Mouse (Mus musculus) heart, postnatal 4 days (tissue): ENCODE measurements at regions not wholly inside any gene's neighbourhood (a gene's known extent, or its start where the extent isn't known, plus 50 kb on each side); places are given as distances from the start of the nearest gene placed in this dataset.

Experiments used
- DNase-seq: peaks from one replicate; pipeline ENCODE4 v3.0.0; 2021

DNA sequence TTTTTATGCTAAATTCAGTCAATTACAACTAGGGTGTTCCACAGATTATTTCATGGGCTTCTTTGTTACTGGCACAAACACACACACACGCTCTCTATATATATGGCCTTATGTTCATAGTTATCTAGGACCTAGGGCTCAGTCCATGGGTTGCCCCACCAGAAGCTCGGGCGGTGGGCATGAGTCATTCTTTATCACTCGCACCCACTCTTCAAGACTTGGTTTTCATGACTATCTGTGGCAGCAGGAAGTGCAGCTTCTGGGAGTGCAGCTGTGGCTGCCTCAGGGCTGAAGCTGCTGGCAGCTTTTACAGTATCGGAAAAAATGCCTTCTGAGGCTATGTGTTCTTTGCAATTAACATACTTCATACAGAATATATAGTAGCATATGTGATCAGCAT lies 198.7 kb downstream of the Ipo11 start:
- DNase-seq = no peak

DNA sequence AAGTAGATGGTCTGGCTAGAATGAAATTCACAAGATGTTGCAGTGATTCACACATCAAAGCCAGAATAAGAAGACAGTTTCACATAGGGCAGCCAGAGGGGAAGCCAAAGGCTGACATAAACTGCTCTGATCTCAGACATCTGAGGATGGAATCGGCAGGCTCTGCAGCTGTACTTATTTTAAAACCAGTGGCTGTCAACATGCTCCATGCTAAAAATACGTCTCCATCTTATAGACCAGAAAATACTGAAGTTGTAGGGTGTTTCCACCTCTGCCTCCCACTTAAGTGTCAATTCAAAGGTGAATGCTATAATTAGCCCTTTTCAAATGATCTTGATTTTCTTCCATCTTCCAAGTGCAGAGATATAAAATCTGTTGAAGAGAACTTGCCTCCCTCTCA lies 202.4 kb downstream of the Ipo11 start:
- DNase-seq = no peak

DNA sequence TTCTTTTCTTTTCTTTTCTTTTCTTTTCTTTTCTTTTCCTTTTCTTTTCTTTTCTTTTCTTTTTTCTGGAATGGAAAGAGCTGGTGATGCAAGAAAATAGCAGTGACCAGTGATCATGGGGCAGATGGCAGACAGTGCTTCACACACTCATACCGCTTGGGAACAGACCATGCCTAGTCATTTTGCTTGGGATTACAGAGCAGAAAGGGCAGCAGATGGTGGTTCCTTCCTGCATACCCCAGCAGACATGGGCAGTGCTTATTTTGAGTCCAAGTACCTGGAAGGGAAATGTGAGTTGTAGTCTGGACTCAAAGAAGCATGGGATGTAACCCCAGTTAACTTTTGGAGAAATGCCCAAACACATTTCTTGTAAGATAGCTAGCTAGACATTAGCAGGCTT lies 203.9 kb downstream of the Ipo11 start:
- no peak for DNase-seq

DNA sequence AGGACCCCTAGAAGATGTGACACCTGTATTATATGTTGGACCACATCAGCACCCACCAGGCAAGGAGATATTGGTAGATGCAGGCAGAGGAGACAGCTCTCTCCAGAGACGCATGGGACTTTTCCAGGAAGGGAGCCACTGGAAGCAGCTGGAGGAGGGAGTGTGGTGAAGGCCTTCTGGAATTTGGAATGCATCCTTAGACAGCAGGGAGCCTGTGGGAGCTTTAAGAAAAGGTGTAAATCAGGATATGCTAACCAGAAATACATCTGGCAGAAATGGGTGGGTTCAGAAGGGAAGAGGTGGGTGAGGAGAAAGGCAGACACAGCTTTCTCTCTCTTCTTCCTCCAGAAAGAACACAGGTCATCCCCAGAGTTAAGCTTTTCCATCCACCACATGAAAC lies 213.4 kb downstream of the Ipo11 start:
- DNase-seq = no peak

DNA sequence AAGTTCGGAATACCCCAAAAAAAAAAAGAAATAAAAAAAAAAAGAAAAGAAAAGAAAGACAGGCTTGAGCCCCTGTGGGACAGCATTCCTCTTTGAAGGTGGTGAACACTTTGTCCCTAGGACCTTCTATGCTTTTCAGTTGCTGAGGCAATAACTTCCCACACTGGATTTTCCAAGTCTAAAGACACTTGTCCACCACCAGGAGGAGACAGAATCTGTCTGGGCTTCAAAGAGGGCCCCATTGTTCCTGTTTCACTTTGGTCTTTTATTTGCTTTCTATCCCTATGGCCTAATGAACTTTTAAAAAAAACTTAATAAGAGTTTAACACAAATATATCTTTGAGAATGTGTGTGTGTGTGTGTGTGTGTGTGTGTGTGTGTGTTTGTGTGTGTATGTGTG lies 215.6 kb downstream of the Ipo11 start:
- DNase-seq = no peak

DNA sequence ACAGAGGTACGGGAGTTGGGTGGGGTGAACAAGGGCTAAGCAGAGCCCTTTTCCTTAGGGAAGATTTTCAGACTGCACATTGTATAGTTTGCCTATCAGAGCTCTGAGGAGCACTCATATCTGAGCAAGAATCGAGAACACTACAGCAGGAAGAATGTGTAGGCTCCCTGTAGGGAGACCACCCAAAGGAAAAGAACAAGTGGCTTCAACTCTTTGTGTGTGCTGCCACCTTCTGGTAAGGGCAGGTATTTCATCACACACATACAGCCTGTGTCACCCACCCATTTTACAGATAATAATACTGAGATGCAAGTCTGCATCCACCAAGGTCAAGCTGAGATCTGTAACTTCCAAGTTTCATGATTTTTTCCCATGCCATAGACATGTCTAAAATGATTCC lies 221.0 kb downstream of the Ipo11 start:
- DNase-seq = peak; percentile 16

DNA sequence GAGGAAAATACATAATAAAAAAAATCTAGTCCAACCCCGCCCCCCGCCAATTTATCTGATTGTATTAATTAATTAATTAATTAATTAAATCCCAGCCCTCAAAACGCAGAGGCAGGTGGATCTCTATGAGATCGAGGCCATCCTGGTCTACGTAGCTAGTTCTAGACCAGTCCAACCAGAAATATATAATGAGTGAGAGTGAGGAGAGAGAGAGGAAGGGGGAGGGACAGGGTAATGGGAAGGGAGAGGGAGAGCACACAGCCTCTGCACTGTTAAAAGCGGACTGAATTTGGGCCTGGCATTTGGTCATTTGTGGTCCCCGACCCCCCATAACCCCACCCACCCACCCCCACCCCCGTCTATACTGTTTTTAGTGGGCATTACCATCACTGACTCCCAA lies 221.5 kb downstream of the Ipo11 start:
- no peak for DNase-seq

DNA sequence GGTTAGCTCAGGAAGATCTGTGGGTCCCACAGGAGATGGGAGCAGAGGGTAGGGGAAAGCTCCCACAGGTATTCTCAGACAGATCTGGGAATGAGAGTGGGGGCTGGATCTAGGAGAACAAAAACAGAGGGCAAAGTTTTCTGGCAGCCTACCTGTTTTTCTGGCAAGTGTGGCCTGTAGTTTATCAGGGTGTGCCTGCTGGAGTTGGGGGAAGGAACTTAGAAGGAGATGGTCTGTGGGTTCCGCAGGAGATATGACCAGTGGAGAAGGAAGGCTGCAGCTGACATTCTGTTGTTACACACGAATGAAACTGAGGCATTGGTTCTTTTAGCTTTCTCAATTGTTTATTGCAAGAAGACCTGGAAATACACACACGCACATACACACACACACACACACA lies 226.2 kb downstream of the Ipo11 start:
- DNase-seq = no peak

DNA sequence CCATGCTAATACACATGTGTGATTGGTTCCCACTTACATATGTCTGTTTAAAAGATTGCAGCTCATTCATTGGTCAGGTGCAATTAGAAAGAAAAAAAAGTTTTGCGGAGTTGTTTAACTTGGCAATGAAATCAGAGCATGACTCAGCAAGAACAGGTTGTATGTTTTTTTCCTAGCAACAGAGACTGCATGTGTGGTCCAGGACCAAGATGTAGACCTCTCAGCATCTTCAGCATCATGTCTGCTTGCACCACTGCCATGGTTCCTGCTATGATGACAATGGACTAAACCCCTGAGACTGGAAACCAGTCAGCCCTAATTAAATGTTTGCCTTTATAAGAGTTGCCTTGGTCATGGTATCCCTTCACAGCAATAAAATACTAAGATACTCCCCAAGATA lies 236.4 kb downstream of the Ipo11 start:
- DNase-seq = no peak

DNA sequence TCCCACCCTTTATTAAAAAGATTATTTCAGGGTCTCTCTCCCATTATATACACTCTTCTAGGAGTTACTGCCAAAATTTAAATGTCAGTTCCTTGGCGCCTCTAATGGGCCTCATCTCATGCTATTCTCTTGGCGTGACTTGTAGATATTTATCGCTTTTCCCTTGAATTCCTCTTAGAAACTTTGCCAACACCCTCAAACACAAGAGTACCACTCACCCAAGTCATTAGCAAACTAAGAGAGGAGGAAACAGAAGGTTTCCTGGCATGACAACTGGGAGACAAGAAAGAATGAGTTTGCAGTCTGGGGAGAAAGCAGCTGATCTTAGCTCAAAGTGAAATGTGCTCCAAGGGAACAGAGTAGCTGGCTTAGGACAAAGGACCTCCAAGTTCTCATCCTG lies 236.8 kb downstream of the Ipo11 start:
- DNase-seq = no peak

DNA sequence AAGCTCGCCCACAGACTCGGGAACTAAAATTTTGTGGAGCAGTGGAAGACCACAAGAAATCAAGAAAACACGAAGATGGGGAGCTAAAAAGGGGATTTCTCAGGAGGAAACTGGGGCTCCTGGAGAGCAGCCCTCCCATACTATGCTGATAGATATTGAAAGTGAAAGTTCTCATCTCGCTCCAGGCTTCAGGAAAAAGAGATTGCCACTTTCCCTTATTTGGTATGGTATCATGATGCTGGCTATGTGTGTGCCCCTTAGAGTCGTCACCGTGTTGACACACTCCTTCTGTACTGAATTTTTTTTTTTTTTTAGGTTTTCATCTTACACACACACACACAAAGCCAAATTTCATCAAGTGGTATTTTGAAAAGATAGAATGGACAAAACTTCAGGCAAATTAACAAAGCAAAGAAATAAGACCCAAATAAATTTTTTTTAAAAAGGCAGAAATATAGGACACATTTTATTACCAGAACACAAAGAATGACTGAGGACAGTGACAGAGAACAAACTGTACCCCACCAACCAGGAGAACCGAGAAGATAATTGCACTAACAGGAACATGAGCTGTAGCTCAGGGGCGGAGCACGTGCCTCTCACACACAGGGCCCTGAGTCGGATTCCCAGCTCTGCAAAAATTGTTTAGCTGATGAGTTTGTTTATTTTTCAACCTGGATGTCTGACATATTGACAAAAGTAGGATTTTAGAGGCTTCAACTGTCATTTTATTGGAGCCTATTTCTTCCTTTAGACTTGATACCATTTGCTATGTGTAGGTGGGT lies 244.8 kb downstream of the Ipo11 start:
- DNase-seq = no peak

DNA sequence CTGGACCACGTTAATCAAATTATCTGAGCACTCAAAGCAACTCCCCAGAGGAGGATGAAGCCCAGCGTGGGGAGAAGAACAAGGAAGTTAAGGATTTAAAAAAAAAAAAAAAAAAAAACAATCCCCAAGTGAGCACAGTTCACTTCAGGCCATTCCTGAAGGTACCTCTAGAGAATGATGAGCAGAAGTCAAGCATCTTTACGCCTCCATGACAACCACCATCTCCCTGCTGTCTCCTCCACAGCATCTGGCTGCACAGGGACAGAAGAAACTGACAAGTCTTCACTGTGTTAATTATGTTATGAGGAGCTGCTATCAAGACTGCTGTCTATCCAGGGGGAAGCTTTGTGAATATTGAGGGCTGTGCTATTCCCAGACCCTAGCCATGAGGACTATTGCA lies 246.6 kb downstream of the Ipo11 start:
- DNase-seq = no peak

DNA sequence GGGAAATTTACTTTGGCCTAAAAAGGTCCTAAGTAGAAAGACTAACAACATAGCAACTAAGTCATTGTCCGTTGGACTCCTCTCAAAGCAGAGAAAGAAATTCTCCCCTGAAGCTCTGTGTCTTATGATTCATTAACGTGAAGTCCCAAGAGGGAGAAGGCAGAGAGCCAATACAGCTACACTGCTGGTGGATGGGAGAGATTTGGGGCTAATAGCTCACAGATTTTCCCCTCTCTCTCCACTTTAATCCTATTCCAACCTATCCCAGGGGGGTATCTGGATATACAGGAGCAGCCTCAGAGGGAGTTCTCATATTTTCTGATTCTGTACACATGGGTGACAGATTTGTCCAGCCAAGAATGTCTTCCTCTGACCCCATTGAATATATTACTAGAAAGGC lies 247.1 kb downstream of the Ipo11 start:
- no peak for DNase-seq

DNA sequence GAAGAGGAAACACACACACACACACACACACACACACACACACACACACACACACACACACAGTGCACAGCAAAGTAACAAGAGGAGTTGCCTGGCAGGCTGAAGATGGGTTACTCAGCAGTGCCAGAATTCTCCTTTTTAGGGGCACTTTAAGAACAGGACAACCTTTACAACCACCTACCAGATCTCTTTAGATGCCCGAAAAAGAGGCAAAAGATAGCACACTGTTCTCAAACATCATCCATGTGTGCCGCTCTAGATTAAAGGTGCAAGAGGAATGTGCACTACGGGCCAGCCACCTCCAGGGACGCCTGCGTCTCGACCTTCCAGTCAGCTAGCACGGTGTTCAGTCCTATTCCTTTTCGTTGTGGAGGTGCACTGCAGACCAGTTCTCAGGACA lies 247.7 kb downstream of the Ipo11 start:
- DNase-seq = no peak

DNA sequence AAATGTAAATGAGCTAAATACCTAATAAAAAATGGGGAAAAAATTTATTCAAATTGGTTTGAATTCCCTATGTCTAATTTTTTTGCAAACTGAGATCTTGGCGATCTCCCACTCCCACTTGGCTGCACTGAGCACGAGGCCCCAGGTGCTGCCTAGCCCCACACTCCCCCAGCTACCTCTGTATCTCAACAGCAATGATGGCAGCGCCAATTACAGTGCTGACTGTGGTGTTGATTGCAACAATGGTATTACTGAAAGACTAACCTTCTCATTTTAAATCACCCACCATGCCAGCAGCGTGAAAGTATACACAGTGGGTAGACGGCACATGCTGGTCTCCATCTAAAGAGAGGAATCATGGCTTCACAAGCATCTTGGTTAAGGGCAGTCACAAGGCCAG lies 267.1 kb downstream of the Ipo11 start:
- no peak for DNase-seq

DNA sequence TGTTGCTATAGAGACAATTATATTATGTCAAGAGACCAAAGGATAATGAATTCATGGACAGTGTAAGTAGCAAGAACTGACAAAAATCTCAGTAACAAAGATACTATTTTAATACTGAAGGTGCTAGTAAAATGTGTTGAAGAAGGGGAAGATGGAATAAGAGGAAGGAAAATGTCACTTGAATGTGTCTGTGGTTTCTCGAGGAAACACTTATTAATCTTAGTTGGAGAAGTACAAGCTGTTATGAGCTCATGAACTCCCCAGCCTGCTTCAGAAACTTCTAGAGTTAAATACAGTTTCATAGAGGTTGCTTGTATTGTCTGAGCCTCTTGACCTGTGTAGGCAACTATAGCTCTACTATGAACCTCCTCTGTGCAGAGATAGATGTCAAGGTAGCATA lies 274.6 kb downstream of the Ipo11 start:
- no peak for DNase-seq

DNA sequence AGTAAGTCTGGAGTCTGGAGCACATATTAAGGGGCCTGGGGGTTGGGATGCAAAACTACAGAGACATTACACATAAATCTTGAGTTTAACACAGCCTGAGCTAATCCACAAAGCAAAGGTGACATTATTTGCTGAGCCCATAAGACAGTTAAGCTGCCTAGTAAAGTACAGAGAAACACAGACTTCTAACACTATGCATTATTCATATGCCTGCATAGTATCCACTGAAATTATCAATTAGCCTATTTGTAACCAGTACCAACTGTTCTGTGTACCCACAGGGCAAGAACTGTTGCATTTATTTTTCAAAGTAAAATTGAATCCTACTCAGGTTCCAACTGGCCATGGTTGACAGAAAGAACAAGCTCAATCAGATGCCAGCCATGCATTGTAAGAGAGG lies 287.4 kb downstream of the Ipo11 start:
- no peak for DNase-seq

DNA sequence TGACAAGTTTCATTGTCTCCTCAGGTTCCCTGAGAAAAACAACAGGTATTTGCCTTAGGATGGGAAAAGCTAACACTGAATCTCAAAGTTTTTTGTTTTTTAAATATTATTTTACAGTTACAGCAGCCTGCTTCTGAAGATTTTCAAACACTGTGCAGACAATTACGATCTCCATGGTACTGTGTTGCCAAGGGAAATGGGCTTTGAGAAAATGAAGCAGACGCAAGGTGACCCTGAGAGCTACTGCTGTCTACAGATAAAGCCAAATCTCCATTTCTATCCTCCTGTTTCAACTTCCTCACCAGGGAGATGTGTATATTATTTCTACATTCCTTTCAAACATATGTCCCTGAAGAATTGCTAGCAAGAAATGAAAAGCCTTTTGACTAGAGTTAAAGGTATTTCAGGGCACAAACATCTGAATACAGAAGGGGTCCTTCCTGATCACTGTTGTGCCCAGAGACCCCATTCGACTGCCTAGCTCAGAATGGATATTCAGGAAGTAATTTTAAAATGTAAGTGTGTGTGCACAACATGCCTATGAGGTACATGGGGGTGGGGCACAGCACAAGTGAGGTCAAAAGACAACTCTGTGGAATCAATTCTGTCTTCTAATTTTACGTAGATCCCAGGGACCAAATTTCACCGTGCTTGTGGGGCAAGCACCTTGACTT lies 293.3 kb downstream of the Ipo11 start:
- no peak for DNase-seq

DNA sequence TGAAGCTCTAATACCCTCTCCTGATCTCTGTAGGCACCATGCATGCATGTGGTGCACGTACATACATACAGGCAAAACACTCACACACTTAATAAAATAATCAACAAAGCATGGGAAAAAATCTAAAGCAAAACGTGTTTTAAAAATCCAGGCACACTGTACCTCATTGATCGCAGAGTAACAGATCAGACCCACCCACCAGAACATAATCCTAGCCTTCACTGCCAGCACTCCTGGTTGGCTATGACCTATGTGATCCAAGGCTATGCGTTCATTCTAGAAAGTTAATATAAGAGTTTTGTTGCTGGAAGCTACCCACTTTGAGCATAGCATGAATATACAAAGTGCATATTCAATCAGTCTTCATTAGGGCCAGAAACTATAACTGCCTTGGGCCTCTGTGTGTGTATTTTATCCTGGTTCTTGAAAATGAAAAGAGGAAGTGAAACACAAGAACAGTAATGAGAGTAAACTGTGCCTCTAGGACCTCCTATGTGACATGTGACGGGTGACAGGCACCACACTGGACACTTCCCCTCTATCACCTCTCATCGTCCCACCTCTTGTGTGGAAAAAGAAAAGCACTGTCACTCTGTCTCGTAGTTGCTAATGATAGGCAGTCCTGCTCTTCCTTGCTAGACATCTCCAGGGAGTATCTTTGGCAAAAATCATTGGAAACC lies 297.9 kb downstream of the Ipo11 start:
- no peak for DNase-seq

DNA sequence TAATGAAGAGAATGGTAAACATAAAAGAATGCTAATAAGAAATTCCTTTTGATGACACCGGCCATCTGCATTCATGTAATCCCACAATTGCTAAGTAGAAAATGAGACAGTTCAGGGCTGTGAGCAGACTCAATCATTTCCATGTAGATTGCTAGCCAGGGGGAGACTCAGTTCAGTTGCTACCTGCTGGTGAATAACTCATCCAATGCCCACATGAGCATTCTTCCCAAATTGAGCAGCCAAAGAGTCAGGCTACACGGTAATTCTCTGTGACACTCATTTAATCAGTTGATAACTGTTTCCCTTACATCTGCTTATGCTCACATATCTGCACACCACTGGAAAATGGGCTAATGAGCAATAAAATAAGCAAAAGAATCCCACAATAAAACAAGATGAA lies 345.0 kb downstream of the Ipo11 start:
- DNase-seq = no peak

DNA sequence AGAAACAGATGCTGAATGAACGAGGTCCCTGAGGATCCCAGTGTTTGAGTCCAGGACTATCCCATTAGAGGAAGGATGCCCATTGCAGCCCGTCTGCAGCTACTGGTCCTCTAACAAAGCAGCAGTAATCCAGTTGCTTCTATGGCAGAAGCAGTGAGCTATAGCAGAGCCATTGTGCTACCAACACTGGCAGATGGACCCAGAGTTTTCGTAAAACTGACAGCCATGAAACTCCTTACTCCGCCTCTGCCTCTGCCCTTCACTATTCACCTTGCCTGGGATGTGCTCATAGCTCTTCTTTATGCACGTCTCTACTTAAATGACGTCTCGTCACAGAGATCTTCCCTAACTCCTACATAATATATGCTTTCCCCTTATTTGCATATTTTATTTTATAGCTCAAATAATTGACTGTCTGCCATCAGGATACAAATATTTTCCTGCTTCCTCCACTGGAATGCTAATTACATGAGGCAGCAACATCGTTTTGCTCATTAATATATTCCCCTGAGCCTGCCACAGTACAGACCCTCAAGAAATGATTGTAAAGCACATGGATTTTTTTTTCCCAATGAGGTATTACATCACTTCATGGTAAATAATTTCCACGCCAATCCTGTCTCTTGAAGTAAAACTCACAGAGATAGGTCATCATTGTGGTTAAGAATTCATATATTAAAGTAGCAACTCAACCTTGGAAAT lies 368.9 kb downstream of the Ipo11 start:
- no peak for DNase-seq

DNA sequence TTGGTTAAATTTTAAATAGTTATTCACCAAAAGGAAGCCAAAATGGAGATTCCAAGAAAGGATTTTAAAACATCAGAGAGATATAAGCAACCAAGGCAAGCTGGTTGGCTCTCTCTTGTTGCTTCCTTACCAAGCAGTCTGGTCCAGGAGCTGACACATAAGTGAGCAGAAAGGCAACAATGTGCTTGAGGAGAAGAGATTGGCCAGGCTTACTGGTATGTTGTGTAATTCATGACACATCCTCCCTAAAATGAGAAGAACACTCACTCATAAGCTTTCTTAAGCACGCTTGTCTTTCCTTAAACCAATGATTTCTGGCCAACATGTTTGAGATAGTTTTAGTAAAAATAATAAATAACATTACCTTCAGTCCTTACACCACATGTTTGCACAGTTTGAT lies 374.2 kb downstream of the Ipo11 start:
- no peak for DNase-seq

DNA sequence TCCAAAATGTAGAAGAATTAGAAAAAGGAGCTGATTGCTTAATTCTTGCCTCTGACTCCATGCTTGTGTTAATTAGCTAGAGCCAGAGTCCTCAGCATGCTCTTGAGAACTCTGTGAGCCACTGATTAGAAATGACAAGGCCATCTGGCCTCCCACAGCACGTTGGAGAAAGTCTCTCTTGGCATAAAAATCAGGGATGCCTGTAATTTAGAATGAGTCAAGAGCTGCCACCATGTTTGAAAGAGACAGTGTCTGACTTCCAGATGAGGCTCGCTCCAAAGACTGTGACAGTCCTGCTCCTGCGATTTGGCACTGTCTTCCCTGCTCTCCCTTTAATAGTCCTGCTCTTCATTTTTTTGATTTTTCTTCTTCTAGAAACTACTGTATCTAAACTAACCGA lies 374.6 kb downstream of the Ipo11 start:
- no peak for DNase-seq
